Mouse (Mus musculus) gastrocnemius, adult 8-10 months (tissue): ENCODE measurements around the gene Olfr64. TPM values are rescaled to one million over a fixed set of nuclear protein-coding genes. Genes with fewer than 3 reads are reported as not detected.

Experiments
- total RNA-seq, 4 experiments: library from RNA; stranded (reverse); gene quantifications; 2 replicates each; pipeline ENCODE4 v1.2.4; 2022

Olfr64 gene
- total RNA-seq, 4 experiments from 2014 or later, result not detected

Other genes with a start within 250 kb of the Olfr64 start
- gene Olfr623, start 230.8 kb downstream of the Olfr64 start, total RNA-seq, result not detected
- not detected for gene Olfr624, start 223.3 kb downstream of the Olfr64 start, total RNA-seq
- gene Olfr625-ps1, start 211.8 kb downstream of the Olfr64 start, total RNA-seq, result not detected
- not detected for gene Olfr243, start 179.8 kb downstream of the Olfr64 start, total RNA-seq
- not detected for gene Olfr628, start 164.1 kb downstream of the Olfr64 start, total RNA-seq
- gene Olfr629, start 149.5 kb downstream of the Olfr64 start, total RNA-seq, result not detected
- gene Olfr630, start 137.2 kb downstream of the Olfr64 start, total RNA-seq, result not detected
- gene Olfr69, start 122.9 kb downstream of the Olfr64 start, total RNA-seq, result not detected
- not detected for gene Olfr68, start 114.8 kb downstream of the Olfr64 start, total RNA-seq
- not detected for gene Olfr67, start 102.7 kb downstream of the Olfr64 start, total RNA-seq
- 10 to 100 TPM; 11.6 to 30.4 (median 18.8) TPM for gene Hbb-bt, start 80.5 kb downstream of the Olfr64 start, total RNA-seq
- 100 to 1,000 TPM; 150 to 315 (median 224) TPM for gene Hbb-bs, start 66.4 kb downstream of the Olfr64 start, total RNA-seq
- not detected for gene Hbb-bh2, start 54.0 kb downstream of the Olfr64 start, total RNA-seq
- not detected for gene Hbb-bh1, start 51.3 kb downstream of the Olfr64 start, total RNA-seq
- not detected for gene Hbb-y, start 41.3 kb downstream of the Olfr64 start, total RNA-seq
- gene Olfr66, start 8.2 kb downstream of the Olfr64 start, total RNA-seq, result not detected
- not detected for gene Olfr65, start 9.0 kb upstream of the Olfr64 start, total RNA-seq
- gene Olfr631, start 34.3 kb upstream of the Olfr64 start, total RNA-seq, result not detected
- not detected for gene Olfr632, start 39.9 kb upstream of the Olfr64 start, total RNA-seq
- gene Olfr633, start 50.0 kb upstream of the Olfr64 start, total RNA-seq, result not detected
- not detected for gene Olfr635, start 76.7 kb upstream of the Olfr64 start, total RNA-seq
- gene Olfr638, start 104.3 kb upstream of the Olfr64 start, total RNA-seq, result not detected
- gene Olfr639, start 122.8 kb upstream of the Olfr64 start, total RNA-seq, result not detected
- not detected for gene Olfr640, start 131.1 kb upstream of the Olfr64 start, total RNA-seq
- not detected for gene Olfr641, start 141.0 kb upstream of the Olfr64 start, total RNA-seq
- gene Olfr642, start 158.2 kb upstream of the Olfr64 start, total RNA-seq, result not detected
- gene 4930516K23Rik, start 167.0 kb upstream of the Olfr64 start, total RNA-seq, result not detected
- not detected for gene Olfr644, start 177.4 kb upstream of the Olfr64 start, total RNA-seq
- gene Olfr645, start 191.0 kb upstream of the Olfr64 start, total RNA-seq, result not detected
- gene Olfr646, start 210.4 kb upstream of the Olfr64 start, total RNA-seq, result not detected
- gene Ubqln5, start 235.3 kb upstream of the Olfr64 start, total RNA-seq, result not detected
- not detected for gene Olfr643, start 242.9 kb upstream of the Olfr64 start, total RNA-seq
- not detected for gene Ubqln3, start 248.8 kb upstream of the Olfr64 start, total RNA-seq